Mouse (Mus musculus): Measurements from ENCODE around the gene Nmnat3.

Gene Nmnat3

GRCm38 (mm10) chr9:98354919-98355318 lies 67.7 kb downstream of the Nmnat3 start:
- DNase-seq (ENCODE audit: extremely low read depth, low read depth): no peak

DNA sequence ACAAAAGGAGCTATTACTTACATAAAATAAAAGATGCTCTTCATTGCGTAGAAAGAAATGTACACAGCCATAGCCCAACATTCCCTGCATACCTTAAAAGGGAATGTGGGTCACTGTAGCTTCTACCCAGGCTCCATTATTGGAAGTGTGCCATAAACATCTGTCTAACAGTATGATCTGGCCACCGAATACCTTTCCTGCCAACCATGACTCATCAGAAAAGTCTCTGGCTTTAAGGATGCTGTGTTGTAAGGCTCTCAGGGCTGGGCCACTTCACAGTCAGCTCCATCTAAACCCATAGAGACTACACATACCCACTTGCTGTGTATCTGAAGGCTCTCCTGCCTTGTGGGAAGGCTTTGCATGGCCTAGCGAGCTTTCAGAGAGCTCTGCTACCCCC lies 73.8 kb downstream of the Nmnat3 start:
- DNase-seq (ENCODE audit: extremely low read depth, low read depth): no peak

DNA sequence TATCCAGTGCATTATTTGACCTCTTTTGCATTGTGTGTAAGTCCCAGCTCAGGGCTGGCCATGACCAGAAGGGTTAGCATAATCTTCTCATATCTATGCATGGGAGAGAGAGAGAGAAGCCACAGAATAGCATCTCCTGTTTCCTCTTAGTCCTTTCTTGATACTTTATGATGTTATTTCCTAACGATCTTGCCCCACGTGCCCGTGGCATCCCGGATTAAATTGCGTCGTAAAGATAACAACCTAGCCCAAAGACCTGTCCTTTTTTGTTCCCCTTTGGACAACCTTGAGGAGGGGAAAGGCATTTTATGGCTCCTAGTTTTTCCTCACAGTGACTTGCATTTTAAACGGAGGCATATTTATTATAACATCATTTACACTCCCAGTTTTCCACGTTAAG lies 78.8 kb downstream of the Nmnat3 start:
- no peak for DNase-seq (ENCODE audit: extremely low read depth, low read depth)

DNA sequence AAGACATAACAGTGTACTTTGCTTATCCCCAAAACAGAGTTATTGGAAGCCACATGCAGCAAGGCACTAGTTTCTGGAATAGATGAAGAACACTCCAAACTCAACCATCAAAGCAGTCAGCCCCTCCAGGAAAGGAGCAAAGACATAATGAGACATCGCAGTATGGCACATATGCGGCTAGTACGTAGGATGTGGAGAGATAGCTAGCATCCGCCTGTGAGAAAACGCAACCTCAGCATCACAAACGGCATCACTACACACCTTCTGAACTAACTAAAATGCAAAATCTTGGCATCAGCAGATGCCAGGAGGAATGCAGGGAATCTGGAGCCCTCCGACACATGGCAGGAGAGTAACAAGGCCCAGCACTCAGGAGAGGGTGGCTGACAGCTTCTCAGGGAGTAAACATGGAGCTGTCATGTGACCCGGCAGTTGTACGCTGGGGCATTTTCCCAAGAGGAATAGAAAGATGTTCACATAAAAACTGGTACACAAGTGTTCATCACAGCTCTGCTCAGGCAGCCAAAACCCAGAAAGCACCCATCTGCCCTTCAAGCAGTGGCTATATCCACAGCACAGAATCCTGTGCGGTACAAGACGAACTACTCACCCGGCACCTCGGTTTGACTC lies 80.2 kb downstream of the Nmnat3 start:
- DNase-seq (ENCODE audit: extremely low read depth, low read depth): no peak

DNA sequence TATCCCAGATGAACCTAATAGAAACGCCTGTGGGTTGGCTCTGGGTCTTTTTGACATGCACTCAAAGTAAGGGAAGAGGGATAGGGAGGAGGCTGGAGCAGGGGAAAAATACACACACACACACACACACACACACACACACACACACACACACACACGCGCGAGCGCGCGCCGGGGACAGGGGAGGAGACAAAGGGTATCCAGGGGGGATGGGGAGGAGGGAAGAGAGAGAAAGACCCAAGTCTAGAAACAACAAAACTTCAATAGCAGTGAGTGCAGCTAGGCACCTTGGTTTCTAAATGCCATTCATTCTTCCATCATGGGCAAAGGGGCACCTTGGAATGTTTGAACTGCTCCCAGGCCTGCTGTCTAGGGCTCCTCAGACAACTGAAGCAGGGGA lies 82.5 kb downstream of the Nmnat3 start:
- no peak for DNase-seq (ENCODE audit: extremely low read depth, low read depth)

- no peak for DNase-seq (ENCODE audit: extremely low read depth, low read depth)
These were observed 86.1 kb downstream of the Nmnat3 start for GRCm38 (mm10) chr9:98373358-98373757.

- DNase-seq (ENCODE audit: extremely low read depth, low read depth): no peak
These were observed 87.7 kb downstream of the Nmnat3 start for GRCm38 (mm10) chr9:98374897-98375296.

- no peak for DNase-seq (ENCODE audit: extremely low read depth, low read depth)
These were observed 88.3 kb downstream of the Nmnat3 start for GRCm38 (mm10) chr9:98375329-98376170.

DNA sequence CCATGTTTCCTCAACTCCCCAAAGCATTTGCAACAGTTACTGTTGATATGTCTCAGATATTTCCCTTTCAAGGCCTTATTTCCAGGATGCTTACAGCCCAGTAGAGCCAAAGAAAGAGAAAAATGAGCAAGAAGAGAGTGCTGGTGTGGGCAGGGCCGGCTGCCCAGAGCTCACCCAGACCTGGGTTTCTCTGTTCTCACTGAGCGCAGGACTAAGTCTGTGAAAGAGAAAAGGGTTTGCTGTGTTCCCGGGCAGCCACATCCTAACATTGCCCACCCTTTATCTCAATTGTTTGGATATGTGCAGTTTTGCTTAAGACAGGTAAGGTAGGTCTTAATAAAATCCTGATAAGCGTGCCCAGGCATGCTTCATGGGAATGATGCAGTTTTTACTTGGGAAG lies 92.5 kb downstream of the Nmnat3 start:
- no peak for DNase-seq (ENCODE audit: extremely low read depth, low read depth)

- DNase-seq (ENCODE audit: extremely low read depth, low read depth): peak; percentile 54
These were observed 93.4 kb downstream of the Nmnat3 start for GRCm38 (mm10) chr9:98380593-98380992.

DNA sequence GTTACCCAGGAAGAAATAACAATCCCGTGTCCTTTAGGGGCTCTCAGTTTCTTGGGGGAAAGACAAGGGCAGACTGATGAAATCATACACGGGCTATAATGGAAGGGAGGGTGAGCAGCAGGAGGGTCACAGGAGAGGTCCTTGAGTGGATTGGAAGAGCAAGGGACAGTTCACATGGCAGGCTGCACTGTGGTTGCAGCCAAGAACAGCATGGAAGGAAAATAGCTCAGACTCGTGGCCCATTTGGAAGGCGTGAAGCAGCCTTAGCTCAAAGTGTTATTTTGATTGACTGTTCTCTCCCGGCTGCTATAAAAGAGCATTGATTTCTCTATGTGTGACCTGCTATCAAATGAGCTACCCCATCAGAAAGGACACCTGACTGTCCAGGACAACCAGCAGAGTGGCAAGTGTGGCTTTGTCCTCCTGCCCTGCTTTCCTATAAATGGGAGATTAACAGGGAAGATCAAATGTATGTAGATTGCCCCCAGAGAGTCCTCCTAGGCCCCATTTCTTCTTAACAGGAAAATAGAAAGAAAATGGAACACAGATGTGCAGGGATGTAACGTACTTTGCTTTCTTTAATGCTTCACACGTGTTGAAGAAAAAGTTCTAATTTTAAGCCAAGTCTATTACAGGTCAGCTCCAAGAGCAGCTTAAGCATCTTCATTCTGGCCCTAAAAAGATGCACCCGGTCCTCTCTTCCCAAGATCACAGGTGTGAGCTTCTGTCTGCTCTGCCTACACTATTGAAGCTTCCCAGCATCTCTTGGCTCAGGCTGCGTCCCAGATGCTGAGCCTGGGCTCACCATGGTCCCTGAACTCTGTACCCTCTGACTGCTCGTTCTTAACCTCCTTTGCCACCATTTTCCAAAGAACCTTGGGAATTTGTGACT lies 100.8 kb downstream of the Nmnat3 start:
- DNase-seq (ENCODE audit: extremely low read depth, low read depth): no peak

DNA sequence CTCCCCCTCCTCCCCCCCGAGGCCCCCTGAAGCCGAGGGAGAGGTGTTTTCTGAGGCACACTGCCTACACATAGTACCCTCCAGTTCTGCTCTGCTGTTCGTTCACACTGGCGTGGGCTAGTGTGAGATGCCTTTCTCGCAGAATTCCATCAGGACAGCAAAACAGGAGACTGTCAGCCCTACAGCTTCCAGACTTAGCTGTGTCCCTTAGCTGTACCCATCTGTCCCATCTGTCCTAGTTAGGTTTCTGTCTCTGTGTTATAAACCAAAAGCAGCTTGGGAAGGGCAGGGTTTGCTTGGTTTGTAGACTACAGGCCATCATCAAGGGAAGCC lies 101.4 kb downstream of the Nmnat3 start:
- no peak for DNase-seq (ENCODE audit: extremely low read depth, low read depth)

DNA sequence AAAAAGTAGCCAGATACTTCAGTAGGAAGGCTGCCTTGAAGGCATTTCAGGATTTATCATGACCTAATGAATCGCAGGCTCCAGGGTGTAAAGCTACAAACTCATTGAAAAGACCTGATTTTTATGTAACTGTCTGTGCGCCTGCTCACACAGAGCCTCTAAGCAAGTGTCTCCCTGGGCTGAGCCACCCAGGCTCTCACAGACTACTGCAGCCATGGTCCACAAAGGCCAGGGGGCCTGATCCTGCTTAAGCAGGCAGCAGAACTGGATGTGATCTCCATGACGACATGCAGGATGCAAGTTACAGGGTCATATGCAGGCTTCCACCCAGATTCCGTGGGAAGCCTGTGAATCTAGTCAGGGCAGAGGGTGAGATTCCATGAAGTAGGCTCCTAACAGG lies 106.3 kb downstream of the Nmnat3 start:
- DNase-seq (ENCODE audit: extremely low read depth, low read depth): no peak

DNA sequence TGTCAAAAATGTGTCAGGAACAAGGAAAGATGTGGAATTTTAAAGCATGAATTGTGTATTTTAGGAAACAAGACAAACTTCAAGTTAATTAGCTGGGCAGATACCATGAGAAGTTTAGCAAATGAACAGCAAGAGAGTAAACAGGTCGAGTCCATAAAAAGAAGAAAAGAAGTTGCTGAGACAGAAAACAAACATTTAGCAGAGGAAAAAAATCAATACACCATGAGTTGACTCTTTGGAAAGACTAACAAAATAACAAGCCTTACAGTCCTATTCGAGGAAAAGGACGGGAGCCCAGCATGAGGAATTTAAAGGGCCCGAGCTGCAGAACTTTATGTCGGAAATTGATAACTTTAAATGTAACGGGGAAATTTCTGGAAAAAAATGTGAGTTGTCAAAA lies 110.0 kb downstream of the Nmnat3 start:
- DNase-seq (ENCODE audit: extremely low read depth, low read depth): no peak

- DNase-seq (ENCODE audit: extremely low read depth, low read depth): no peak
These were observed 110.6 kb downstream of the Nmnat3 start for GRCm38 (mm10) chr9:98397866-98398265.

DNA sequence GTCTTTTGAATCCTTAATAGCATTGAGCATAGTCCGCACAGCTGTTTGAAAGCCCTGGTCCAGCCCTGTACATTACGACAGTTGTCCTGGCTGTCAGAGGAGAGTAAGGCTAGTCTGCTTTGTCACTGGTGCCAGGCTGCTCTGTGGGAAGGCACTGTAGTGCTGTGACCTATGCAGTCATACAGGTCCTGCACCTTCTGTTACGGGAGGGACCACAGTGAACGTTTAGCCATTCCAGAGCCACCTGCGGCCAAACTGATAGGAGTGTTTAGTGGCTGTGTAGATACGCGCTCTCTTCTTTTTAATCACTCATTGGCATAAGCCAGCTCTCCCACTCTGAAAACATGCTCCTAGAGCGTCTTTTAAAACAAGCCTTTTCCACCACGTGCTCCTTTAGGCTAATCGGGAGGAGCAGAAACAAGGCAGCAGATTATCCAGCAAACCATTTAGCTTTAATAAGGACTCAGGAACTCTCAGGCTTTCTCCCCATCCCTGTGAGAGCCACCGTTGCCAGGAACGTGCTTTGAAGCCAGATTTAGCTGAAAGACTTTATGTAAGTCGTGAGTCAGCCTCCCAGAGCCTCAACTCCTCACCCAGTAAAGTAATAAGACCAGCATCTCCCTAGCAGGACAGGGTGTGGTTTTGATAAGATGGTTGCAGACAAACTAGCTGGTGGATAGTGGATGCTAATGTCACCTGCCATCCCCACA lies 113.1 kb downstream of the Nmnat3 start:
- DNase-seq (ENCODE audit: extremely low read depth, low read depth): no peak

- no peak for DNase-seq (ENCODE audit: extremely low read depth, low read depth)
These were observed 114.4 kb downstream of the Nmnat3 start for GRCm38 (mm10) chr9:98401611-98402010.

DNA sequence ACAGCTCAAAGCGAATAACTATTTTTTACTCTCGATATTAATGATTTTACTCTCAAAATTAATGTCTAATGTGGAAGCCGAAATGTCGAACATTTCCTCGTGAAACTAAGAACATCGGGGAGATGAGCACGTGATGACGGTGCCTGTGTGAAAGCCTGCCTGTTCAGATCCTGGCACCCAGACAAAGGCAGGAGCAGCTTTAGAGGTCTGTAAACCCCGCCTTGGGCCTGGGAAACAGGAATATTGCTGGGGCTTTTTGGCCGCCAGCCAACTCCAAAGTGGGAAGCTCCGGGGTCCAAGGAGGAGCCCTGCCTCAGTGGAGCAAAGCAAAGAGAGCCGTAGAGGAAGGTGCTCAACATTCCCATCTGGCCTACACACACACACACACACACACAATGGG lies 120.5 kb downstream of the Nmnat3 start:
- DNase-seq (ENCODE audit: extremely low read depth, low read depth): no peak

GRCm38 (mm10) chr9:98409137-98409536 lies 121.9 kb downstream of the Nmnat3 start:
- DNase-seq (ENCODE audit: extremely low read depth, low read depth): peak; percentile 25

DNA sequence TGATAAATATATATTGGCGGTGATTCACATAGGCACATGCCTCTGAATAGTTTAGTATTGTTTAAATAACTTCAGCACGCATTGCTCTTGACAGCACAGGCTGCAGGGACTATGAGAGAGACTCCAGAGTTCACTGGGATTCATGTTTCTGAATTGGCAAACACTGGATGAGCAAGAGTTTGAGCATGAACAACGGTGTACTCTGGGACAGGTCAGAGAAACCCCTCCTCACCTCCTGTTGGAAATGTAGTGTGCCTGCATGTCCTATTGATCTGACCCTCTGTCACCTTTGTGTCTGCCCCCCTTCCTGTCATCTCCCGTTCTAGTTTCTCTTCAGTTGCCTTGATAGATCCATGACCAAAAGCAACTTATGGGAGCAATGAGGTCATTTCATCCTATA lies 128.2 kb downstream of the Nmnat3 start:
- DNase-seq (ENCODE audit: extremely low read depth, low read depth): no peak

- DNase-seq (ENCODE audit: extremely low read depth, low read depth): no peak
These were observed 130.7 kb downstream of the Nmnat3 start for GRCm38 (mm10) chr9:98417919-98418318.

DNA sequence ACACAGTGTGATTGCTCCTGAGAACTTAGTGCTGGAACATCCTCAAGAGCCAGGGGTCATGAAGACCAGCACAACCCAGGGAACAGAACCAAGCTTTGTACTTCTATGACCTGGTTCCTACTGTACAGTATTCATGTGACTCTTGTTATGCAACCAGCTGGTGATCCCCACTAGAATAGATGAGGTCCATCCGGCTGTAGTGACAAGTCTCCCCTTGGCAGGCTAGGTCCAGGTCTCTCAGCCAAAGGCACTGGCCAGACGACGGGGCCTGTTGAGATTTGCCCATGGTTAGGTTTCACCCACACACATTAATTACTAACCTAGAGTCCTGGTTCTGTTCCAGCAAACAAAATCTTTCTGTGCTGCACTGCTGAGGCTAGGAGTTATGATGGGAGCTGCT lies 131.1 kb downstream of the Nmnat3 start:
- no peak for DNase-seq (ENCODE audit: extremely low read depth, low read depth)

Measured in MEL-GATA-1-ER (cell line).